Mouse (Mus musculus) heart, adult 2 months (tissue): ENCODE measurements around the gene Ifna16.

ENCODE experiments used
- CTCF ChIP-seq: fragments of 200-600 bp; IDR thresholded peaks from 2 replicates; pipeline ENCODE4 v1.8.1; 2022; ENCODE audit warnings: antibody characterized with exemption, mild to moderate bottlenecking, moderate library complexity
- EP300 ChIP-seq: fragments of 200-500 bp; IDR thresholded peaks from 2 replicates; pipeline ENCODE4 v1.6.1; 2011; ENCODE audit warnings: low read depth, low read length, control low read depth; ENCODE audit not compliant: insufficient read depth
- POLR2A ChIP-seq: fragments of 200-500 bp; IDR thresholded peaks from 2 replicates; pipeline ENCODE4 v1.6.1; 2011; ENCODE audit warnings: mild to moderate bottlenecking, low read depth, low read length, control low read depth; ENCODE audit not compliant: insufficient read depth

DNA sequence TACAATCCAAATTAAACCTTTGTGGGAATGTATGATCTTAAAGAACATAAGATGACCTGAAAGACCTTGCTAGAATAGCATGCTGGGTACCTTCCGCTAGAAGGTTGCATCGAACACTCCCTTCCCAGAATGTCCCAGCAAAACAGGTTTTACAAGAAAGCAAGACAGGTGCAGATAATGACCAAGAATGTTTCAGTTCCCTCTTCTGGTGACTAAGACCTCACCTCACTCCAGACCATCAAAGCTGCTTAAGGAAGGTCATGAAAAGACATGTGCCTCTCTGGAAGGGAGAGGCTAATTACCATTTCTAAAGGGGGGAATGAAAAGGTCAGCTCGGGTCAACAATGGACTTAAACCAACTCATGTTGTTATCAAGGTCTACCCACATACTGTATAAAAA, 23.1 kb downstream of the Ifna16 start:
- TF ChIP-seq CTCF (no peak), POLR2A (no peak), EP300 (no peak)
